Mouse (Mus musculus): ENCODE measurements at regions not wholly inside any gene's neighbourhood (a gene's known extent, or its start where the extent isn't known, plus 50 kb on each side); places are given as distances from the start of the nearest gene placed in this dataset.

DNA sequence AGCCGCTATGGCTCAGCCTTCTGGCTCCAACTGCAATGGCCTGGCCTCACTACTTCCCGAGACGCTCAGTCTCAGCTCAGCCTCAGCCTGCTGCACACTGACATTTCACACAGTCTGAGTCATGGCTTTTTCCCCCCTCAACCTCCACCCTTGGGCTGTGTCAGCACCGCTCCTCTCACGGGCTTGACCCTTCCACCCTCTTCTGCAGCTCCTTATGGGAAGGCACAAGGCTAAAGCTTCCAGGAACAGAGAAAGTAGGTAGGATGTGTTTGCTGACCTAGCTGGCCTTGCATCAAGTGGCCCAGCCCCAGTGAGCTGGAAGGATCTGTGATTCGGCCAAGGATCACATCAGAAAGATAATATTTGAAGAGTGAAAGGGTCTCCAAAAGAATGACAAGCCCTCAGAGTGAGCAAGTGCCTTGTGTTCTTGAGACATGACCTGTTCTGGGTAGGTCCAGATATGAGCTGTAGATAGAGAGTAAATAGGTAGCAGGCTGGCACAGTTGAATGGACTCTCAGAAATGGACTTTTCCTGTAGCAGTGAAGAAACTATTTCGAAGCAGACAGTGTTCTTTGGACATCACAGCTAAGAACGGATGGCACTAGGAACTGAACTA is 192.9 kb upstream of the Usp24 start:
- no peaks in the 10 kb centered on the region for H3K27me3 ChIP-seq (ENCODE audit: control insufficient read depth, insufficient read depth, low read length)
- no peaks in the 10 kb centered on the region; a peak in 1 of 4 replicates for H3K4me1 ChIP-seq (ENCODE audit: control insufficient read depth in 2 of 2, insufficient read depth in 2 of 2, low read length in 2 of 2)
- H3K9ac ChIP-seq (ENCODE audit: low read length) = no peak overlapping the region
- no peaks in the 10 kb centered on the region for H3K9me3 ChIP-seq (ENCODE audit: control insufficient read depth, low read length)
- 69% methylated on average over 8 of the region's 8 CpGs for WGBS
- H3K4me3 ChIP-seq (ENCODE audit: control insufficient read depth in 1 of 2, insufficient read depth in 1 of 2, low read depth in 1 of 2, low read length in 2 of 2) = no peak overlapping the region
- H3K4me2 ChIP-seq (ENCODE audit: low read length) = no peak overlapping the region
- no peaks in the 10 kb centered on the region for H3K36me3 ChIP-seq (ENCODE audit: control insufficient read depth, insufficient read depth, low read length)
- no peak overlapping the region for H3K27ac ChIP-seq (replicated peaks in 1 of 2; ENCODE audit: control insufficient read depth in 1 of 2, insufficient read depth in 1 of 2, low read depth in 2 of 2, low read length in 2 of 2)
- ATAC-seq (ENCODE audit: insufficient number of reproducible peaks, insufficient read depth, low FRiP score, low read depth) = no peak

DNA sequence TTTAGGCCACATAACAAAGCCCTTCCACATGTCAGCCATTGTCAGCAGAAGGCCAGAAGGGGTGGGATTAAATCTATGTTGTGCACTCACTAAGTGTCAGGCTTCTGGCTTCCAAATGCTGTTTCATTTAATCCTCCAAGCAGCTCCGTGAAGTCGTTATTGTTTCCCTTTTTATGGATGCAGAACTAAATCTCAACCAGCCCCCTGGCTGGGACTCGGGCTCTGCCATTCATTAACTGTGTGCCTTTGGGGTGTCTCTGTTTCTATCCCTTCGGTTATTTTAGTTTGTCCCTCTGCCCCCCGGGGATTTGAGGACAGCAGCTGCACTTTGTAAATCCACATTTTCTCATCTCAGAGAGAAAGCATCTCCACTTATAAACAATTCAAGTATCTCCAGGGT is 188.8 kb upstream of the Usp24 start:
- Histone ChIP-seq H3K27me3 (ENCODE audit: control insufficient read depth, insufficient read depth, low read length) (no peaks in the 10 kb centered on the region), H3K27ac (replicated peaks in 1 of 2; ENCODE audit: control insufficient read depth in 1 of 2, insufficient read depth in 1 of 2, low read depth in 2 of 2, low read length in 2 of 2) (no peak overlapping the region), H3K9me3 (ENCODE audit: control insufficient read depth, low read length) (no peaks in the 10 kb centered on the region), H3K4me2 (ENCODE audit: low read length) (no peak overlapping the region), H3K4me3 (ENCODE audit: control insufficient read depth in 1 of 2, insufficient read depth in 1 of 2, low read depth in 1 of 2, low read length in 2 of 2) (no peak overlapping the region), H3K9ac (ENCODE audit: low read length) (no peak overlapping the region), H3K36me3 (ENCODE audit: control insufficient read depth, insufficient read depth, low read length) (no peaks in the 10 kb centered on the region), H3K4me1 (ENCODE audit: control insufficient read depth in 2 of 2, insufficient read depth in 2 of 2, low read length in 2 of 2) (no peaks in the 10 kb centered on the region; a peak in 1 of 4 replicates)
- 77% methylated on average over 5 of the region's 5 CpGs for WGBS
- ATAC-seq (ENCODE audit: insufficient number of reproducible peaks, insufficient read depth, low FRiP score, low read depth) = no peak

DNA sequence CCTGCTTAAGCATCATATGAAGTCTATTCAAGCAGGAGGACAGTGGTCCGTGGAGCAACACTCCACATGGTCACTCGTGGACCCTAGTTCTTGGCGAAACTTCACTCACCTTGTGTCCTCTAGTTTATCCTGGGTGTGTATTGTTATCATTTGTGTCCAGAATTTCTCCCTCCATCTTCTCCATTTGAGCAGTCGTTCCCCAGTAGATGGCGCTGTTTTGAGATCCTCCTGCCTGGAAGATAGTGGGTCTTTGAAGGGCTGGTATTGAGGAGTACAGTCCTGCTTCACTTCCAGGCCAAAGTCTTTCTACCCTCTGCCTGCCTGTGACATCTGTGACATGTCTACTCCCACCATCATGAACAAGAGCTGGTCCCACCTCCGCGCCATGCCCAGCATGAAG is 188.4 kb upstream of the Usp24 start:
- Histone ChIP-seq H3K4me1 (ENCODE audit: control insufficient read depth in 2 of 2, insufficient read depth in 2 of 2, low read length in 2 of 2) (no peaks in the 10 kb centered on the region; a peak in 1 of 4 replicates), H3K4me2 (ENCODE audit: low read length) (no peak overlapping the region), H3K9ac (ENCODE audit: low read length) (no peak overlapping the region), H3K27me3 (ENCODE audit: control insufficient read depth, insufficient read depth, low read length) (no peaks in the 10 kb centered on the region), H3K9me3 (ENCODE audit: control insufficient read depth, low read length) (no peaks in the 10 kb centered on the region), H3K36me3 (ENCODE audit: control insufficient read depth, insufficient read depth, low read length) (no peaks in the 10 kb centered on the region), H3K27ac (replicated peaks in 1 of 2; ENCODE audit: control insufficient read depth in 1 of 2, insufficient read depth in 1 of 2, low read depth in 2 of 2, low read length in 2 of 2) (no peak overlapping the region), H3K4me3 (ENCODE audit: control insufficient read depth in 1 of 2, insufficient read depth in 1 of 2, low read depth in 1 of 2, low read length in 2 of 2) (no peak overlapping the region)
- ATAC-seq (ENCODE audit: insufficient number of reproducible peaks, insufficient read depth, low FRiP score, low read depth) = no peak
- 54% methylated on average over 7 of the region's 7 CpGs for WGBS

DNA sequence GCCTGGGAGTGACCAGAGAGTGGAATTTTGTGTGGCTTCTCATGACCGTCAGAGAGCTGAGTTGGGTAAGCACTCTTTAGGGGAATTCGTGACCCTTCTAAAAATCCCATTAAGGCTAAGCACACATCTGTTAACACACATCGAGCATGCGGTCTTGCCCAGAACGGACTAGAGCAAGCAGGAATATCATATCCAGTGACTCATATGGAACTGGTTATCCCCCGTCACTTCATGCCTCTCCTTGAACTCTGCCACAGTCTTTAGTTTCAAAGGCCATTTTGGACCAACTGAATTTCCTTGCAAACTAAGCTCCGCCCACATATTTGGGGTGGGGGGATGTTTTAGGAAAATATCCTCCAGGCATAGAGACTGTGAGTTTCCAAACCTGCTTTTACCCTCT is 186.7 kb upstream of the Usp24 start:
- no peaks in the 10 kb centered on the region for H3K27me3 ChIP-seq (ENCODE audit: control insufficient read depth, insufficient read depth, low read length)
- H3K4me1 ChIP-seq (ENCODE audit: control insufficient read depth in 2 of 2, insufficient read depth in 2 of 2, low read length in 2 of 2) = no peaks in the 10 kb centered on the region; a peak in 1 of 4 replicates
- ATAC-seq (ENCODE audit: insufficient number of reproducible peaks, insufficient read depth, low FRiP score, low read depth) = no peak
- no peak overlapping the region for H3K4me3 ChIP-seq (ENCODE audit: control insufficient read depth in 1 of 2, insufficient read depth in 1 of 2, low read depth in 1 of 2, low read length in 2 of 2)
- no peaks in the 10 kb centered on the region for H3K36me3 ChIP-seq (ENCODE audit: control insufficient read depth, insufficient read depth, low read length)
- no peak overlapping the region for H3K4me2 ChIP-seq (ENCODE audit: low read length)
- H3K27ac ChIP-seq (replicated peaks in 1 of 2; ENCODE audit: control insufficient read depth in 1 of 2, insufficient read depth in 1 of 2, low read depth in 2 of 2, low read length in 2 of 2) = no peak overlapping the region
- WGBS = 78% methylated on average over 7 of the region's 7 CpGs
- H3K9me3 ChIP-seq (ENCODE audit: control insufficient read depth, low read length) = no peaks in the 10 kb centered on the region
- no peak overlapping the region for H3K9ac ChIP-seq (ENCODE audit: low read length)

DNA sequence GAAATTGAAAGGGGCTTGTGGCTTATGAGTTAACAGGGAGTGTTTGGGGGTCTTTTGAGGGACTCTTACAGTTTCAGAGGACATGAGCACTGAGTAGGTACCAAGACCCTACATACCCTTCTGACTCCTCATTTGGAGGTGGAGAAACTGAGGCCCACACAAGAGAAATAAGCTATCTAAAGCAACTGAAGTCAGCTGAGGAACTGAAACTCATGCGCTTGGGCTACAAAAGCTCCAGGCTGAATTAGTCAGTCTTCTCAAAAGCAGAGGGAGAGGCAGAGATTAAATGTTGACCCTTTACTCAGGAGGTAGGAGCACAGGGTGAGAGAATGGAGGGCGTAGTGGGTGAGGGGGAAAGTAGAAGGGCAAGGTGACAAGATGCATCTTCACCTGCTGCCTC is 186.2 kb upstream of the Usp24 start:
- ATAC-seq (ENCODE audit: insufficient number of reproducible peaks, insufficient read depth, low FRiP score, low read depth) = no peak
- Histone ChIP-seq H3K4me2 (ENCODE audit: low read length) (no peak overlapping the region), H3K4me1 (ENCODE audit: control insufficient read depth in 2 of 2, insufficient read depth in 2 of 2, low read length in 2 of 2) (no peaks in the 10 kb centered on the region; a peak in 1 of 4 replicates), H3K9me3 (ENCODE audit: control insufficient read depth, low read length) (no peaks in the 10 kb centered on the region), H3K27me3 (ENCODE audit: control insufficient read depth, insufficient read depth, low read length) (no peaks in the 10 kb centered on the region), H3K36me3 (ENCODE audit: control insufficient read depth, insufficient read depth, low read length) (no peaks in the 10 kb centered on the region), H3K4me3 (ENCODE audit: control insufficient read depth in 1 of 2, insufficient read depth in 1 of 2, low read depth in 1 of 2, low read length in 2 of 2) (no peak overlapping the region), H3K9ac (ENCODE audit: low read length) (no peak overlapping the region), H3K27ac (replicated peaks in 1 of 2; ENCODE audit: control insufficient read depth in 1 of 2, insufficient read depth in 1 of 2, low read depth in 2 of 2, low read length in 2 of 2) (no peak overlapping the region)
- 97% methylated on average over 2 of the region's 2 CpGs for WGBS

DNA sequence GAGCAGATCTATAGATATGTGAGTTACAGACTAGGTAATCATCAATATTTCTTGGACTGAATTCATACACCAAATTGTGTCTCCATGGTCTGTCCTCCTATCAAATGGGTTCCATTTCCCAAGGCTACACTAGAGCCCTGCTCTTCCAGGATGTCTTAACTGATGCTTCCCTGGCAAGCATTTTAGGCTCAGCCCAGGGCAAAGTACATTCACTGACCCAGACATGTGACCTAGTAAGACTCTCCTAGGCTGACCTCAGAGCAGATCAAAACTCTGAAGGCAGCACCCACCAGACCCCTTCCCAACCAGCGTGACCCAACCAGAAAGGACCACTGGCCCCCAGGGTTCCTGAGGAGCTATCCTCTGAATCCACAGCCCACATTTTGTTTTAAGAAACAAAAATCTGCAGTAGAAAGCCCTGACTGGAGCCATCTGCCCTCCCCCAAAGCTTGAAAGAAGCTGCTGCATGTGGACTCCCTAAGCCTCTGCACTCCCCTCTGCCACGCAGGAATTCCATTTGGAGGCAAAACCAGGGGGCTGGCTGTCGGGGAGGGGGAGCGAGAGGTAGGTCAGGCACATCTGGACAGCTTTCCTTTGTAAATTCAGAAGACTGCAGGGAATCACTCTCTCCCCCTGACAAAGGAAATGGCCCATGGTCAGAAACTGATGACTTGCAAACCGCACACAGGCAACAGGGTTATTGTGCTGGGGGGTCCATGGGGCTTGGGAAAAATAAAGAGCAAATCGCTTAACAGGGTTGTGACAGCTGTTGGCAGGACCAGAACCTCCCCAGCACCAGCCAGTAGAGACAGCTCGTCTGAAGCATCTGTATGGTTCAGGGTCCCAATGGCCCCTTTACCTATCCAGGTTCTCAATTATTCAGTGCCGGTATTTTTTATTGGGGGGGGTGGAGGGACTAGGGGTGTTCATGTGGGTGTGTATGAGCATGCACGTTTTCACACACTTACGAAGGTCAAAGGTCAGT is 182.0 kb upstream of the Usp24 start:
- WGBS = 62% methylated on average over 10 of the region's 10 CpGs
- Histone ChIP-seq H3K27me3 (ENCODE audit: control insufficient read depth, insufficient read depth, low read length) (no peaks in the 10 kb centered on the region), H3K9me3 (ENCODE audit: control insufficient read depth, low read length) (no peaks in the 10 kb centered on the region), H3K4me3 (ENCODE audit: control insufficient read depth in 1 of 2, insufficient read depth in 1 of 2, low read depth in 1 of 2, low read length in 2 of 2) (no peak overlapping the region), H3K4me1 (ENCODE audit: control insufficient read depth in 2 of 2, insufficient read depth in 2 of 2, low read length in 2 of 2) (no peaks in the 10 kb centered on the region), H3K36me3 (ENCODE audit: control insufficient read depth, insufficient read depth, low read length) (no peaks in the 10 kb centered on the region), H3K4me2 (ENCODE audit: low read length) (no peak overlapping the region), H3K9ac (ENCODE audit: low read length) (no peak overlapping the region), H3K27ac (replicated peaks in 1 of 2; ENCODE audit: control insufficient read depth in 1 of 2, insufficient read depth in 1 of 2, low read depth in 2 of 2, low read length in 2 of 2) (no peak overlapping the region)
- no peak for ATAC-seq (ENCODE audit: insufficient number of reproducible peaks, insufficient read depth, low FRiP score, low read depth)

DNA sequence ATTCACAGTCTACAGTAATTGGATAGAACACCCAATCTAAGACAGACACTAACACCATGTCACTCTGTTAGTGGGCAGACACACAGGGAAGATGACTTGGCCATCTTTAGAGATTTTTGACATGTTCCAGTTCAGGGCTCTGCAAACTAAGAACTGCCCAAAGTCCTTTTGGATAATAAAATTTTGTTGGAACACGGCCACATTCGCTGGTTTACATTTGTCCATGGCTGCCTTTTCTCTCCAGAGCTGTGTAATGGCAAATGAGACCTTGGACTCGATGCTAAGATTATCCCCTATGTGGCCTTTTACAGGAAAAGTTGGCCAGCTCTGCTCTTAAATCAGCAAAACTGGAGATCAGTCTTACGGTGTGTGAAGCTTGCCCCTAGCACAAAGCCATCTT is 173.3 kb upstream of the Usp24 start:
- no peaks in the 10 kb centered on the region for H3K36me3 ChIP-seq (ENCODE audit: control insufficient read depth, insufficient read depth, low read length)
- no peak for ATAC-seq (ENCODE audit: insufficient number of reproducible peaks, insufficient read depth, low FRiP score, low read depth)
- no peak overlapping the region for H3K4me2 ChIP-seq (ENCODE audit: low read length)
- H3K27me3 ChIP-seq (ENCODE audit: control insufficient read depth, insufficient read depth, low read length) = no peaks in the 10 kb centered on the region
- WGBS = 88% methylated on average over 4 of the region's 4 CpGs
- H3K9me3 ChIP-seq (ENCODE audit: control insufficient read depth, low read length) = no peaks in the 10 kb centered on the region
- H3K27ac ChIP-seq (replicated peaks in 1 of 2; ENCODE audit: control insufficient read depth in 1 of 2, insufficient read depth in 1 of 2, low read depth in 2 of 2, low read length in 2 of 2) = no peak overlapping the region
- H3K4me3 ChIP-seq (ENCODE audit: control insufficient read depth in 1 of 2, insufficient read depth in 1 of 2, low read depth in 1 of 2, low read length in 2 of 2) = no peak overlapping the region
- no peaks in the 10 kb centered on the region for H3K4me1 ChIP-seq (ENCODE audit: control insufficient read depth in 2 of 2, insufficient read depth in 2 of 2, low read length in 2 of 2)
- no peak overlapping the region for H3K9ac ChIP-seq (ENCODE audit: low read length)

Measured in heart, embryonic 14.5 days (tissue).